Comparison of ENCODE assay signal across 8 mouse cellular contexts in the genomic region with DNA sequence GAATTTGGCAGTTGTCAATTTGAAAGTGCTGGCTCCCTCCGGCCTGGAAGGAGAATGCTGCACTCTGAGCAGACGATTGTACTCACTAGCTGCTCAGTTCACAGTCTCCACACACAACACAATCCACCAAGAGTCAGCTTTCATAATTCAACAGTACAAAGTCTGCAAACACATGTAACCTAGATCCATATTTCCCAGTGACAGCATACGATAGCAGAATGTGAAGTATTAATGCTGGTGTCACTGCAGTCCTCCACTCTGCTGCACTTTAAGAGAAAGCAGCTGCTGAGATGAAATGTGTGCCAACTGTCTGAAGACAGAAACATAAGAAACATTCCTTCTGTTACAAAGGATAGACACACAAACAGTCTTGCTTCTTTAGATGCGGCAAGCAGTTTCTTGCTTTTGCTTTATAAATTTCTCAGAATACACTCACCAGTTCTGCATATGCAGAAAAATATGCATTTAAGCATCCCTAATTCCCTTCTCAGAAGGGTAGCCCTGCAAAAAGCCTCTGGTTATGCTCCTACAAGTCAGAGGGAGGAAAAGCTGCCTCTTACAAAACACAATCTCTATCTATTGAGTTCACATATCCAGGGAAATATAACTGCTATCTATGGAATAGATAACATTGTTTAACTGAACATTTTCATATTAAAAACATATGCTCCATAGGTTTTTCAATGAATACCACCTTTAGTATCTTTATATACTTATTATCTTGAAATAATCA.
DNase-seq lines count a peak whose midpoint lies in the region; ATAC-seq and TF ChIP-seq lines count a peak whose summit lies in the region.

No protein-coding gene starts in this region.

- peak overlapping the region; percentile 30; the same call in 1 of the 2 replicates for H3K27ac ChIP-seq in forebrain, embryonic 14.5 days (ENCODE audit: low read depth, low read length)
- no peak overlapping the region for H3K27ac ChIP-seq in forebrain, embryonic 10.5 days
- no peak overlapping the region for H3K27ac ChIP-seq in midbrain, embryonic 15.5 days
- H3K27ac ChIP-seq in midbrain, embryonic 13.5 days = no peak overlapping the region
- H3K27ac ChIP-seq in kidney, embryonic 16.5 days (ENCODE audit: low read length) = peak overlapping the region; percentile 80; the same call in 1 of the 2 replicates
- H3K27ac ChIP-seq in cerebellum, adult 2 months (ENCODE audit: insufficient read depth, low read length) = no peak overlapping the region

- no peaks in the 10 kb centered on the region for H3K4me1 ChIP-seq in forebrain, embryonic 14.5 days (ENCODE audit: control insufficient read depth, insufficient read depth, low read length)
- H3K4me1 ChIP-seq in forebrain, embryonic 10.5 days = no peaks in the 10 kb centered on the region
- peaks cover 5% of the 10 kb centered on the region; the same call in 1 of the 2 replicates for H3K4me1 ChIP-seq in midbrain, embryonic 15.5 days
- no peaks in the 10 kb centered on the region for H3K4me1 ChIP-seq in midbrain, embryonic 13.5 days (replicated peaks)
- no peaks in the 10 kb centered on the region for H3K4me1 ChIP-seq in kidney, embryonic 16.5 days (ENCODE audit: insufficient read depth, low read length)
- H3K4me1 ChIP-seq in cerebellum, adult 2 months (ENCODE audit: control insufficient read depth, insufficient read depth, low read length) = no peaks in the 10 kb centered on the region

- no peak overlapping the region for H3K4me3 ChIP-seq in forebrain, embryonic 14.5 days (ENCODE audit: low read depth, low read length)
- H3K4me3 ChIP-seq in forebrain, embryonic 10.5 days = no peak overlapping the region
- H3K4me3 ChIP-seq in midbrain, embryonic 15.5 days = no peak overlapping the region
- no peak overlapping the region for H3K4me3 ChIP-seq in midbrain, embryonic 13.5 days (replicated peaks)
- H3K4me3 ChIP-seq in kidney, embryonic 16.5 days (ENCODE audit: low read length) = no peak overlapping the region
- no peak overlapping the region for H3K4me3 ChIP-seq in cerebellum, adult 2 months (replicated peaks; ENCODE audit: insufficient read depth, low read depth, low read length)

- DNase-seq in forebrain, embryonic 14.5 days (ENCODE audit: low spot score) = peak; percentile 59
- DNase-seq in forebrain, embryonic 10.5 days (ENCODE audit: extremely low spot score, low spot score) = no peak
- peak; percentile 39 for DNase-seq in lung, postnatal 36 days
- no peak for DNase-seq in embryo, embryonic 10.5 days (ENCODE audit: low spot score)
- no peak for DNase-seq in cerebellum, adult 2 months

- no peak for TF ChIP-seq CTCF in cerebellum, adult 2 months (IDR thresholded peaks at IDR 0.05; ENCODE audit: borderline replicate concordance, insufficient read depth, low read depth, low read length)

- peak; percentile 52; the same call in 1 of the 2 replicates for ATAC-seq in forebrain, embryonic 14.5 days
- ATAC-seq in midbrain, embryonic 15.5 days (replicated peaks) = 0 out of 2 replicates have a peak, but pooled peaks have one; percentile 33
- ATAC-seq in midbrain, embryonic 13.5 days = no peak
- peak; percentile 69; the same call in 1 of the 2 replicates for ATAC-seq in kidney, embryonic 16.5 days (ENCODE audit: low FRiP score, low TSS enrichment)

- TF ChIP-seq POLR2A in cerebellum, adult 2 months (IDR thresholded peaks at IDR 0.05; ENCODE audit: borderline replicate concordance, insufficient read depth, low read length) = no peak

- H3K4me2 ChIP-seq in forebrain, embryonic 14.5 days (ENCODE audit: low read length) = no peak overlapping the region
- H3K4me2 ChIP-seq in midbrain, embryonic 15.5 days = no peak overlapping the region
- H3K4me2 ChIP-seq in midbrain, embryonic 13.5 days (replicated peaks) = no peak overlapping the region
- H3K4me2 ChIP-seq in kidney, embryonic 16.5 days (replicated peaks; ENCODE audit: low read depth, low read length) = no peak overlapping the region

- H3K36me3 ChIP-seq in forebrain, embryonic 14.5 days (ENCODE audit: control insufficient read depth, insufficient read depth, low read length) = no peaks in the 10 kb centered on the region
- H3K36me3 ChIP-seq in forebrain, embryonic 10.5 days (replicated peaks) = no peaks in the 10 kb centered on the region
- no peaks in the 10 kb centered on the region for H3K36me3 ChIP-seq in midbrain, embryonic 15.5 days (replicated peaks)
- H3K36me3 ChIP-seq in midbrain, embryonic 13.5 days = no peaks in the 10 kb centered on the region
- no peaks in the 10 kb centered on the region for H3K36me3 ChIP-seq in kidney, embryonic 16.5 days (ENCODE audit: insufficient read depth, low read length)

- H3K27me3 ChIP-seq in forebrain, embryonic 14.5 days (replicated peaks; ENCODE audit: control insufficient read depth, insufficient read depth, low read length) = no peaks in the 10 kb centered on the region
- H3K27me3 ChIP-seq in forebrain, embryonic 10.5 days (ENCODE audit: poor library complexity, severe bottlenecking) = no peaks in the 10 kb centered on the region
- no peaks in the 10 kb centered on the region for H3K27me3 ChIP-seq in midbrain, embryonic 15.5 days (replicated peaks)
- no peaks in the 10 kb centered on the region for H3K27me3 ChIP-seq in midbrain, embryonic 13.5 days
- no peaks in the 10 kb centered on the region for H3K27me3 ChIP-seq in kidney, embryonic 16.5 days (ENCODE audit: insufficient read depth, low read length)
- H3K27me3 ChIP-seq in cerebellum, adult 2 months (ENCODE audit: control insufficient read depth, insufficient read depth, low read length) = no peaks in the 10 kb centered on the region

- H3K9ac ChIP-seq in forebrain, embryonic 14.5 days (ENCODE audit: low read length) = no peak overlapping the region
- no peak overlapping the region for H3K9ac ChIP-seq in midbrain, embryonic 15.5 days
- no peak overlapping the region for H3K9ac ChIP-seq in midbrain, embryonic 13.5 days (replicated peaks)
- no peak overlapping the region for H3K9ac ChIP-seq in kidney, embryonic 16.5 days (replicated peaks; ENCODE audit: low read length)

- WGBS in forebrain, embryonic 14.5 days = 69% methylated on average over 4 of the region's 4 CpGs
- 82% methylated on average over 4 of the region's 4 CpGs for whole genome bisulfite sequencing in forebrain, embryonic 10.5 days
- WGBS in midbrain, embryonic 15.5 days = 63% methylated on average over 4 of the region's 4 CpGs
- WGBS in midbrain, embryonic 13.5 days = 80% methylated on average over 4 of the region's 4 CpGs
- 69% methylated on average over 4 of the region's 4 CpGs for WGBS in kidney, embryonic 16.5 days
- WGBS in cerebellum, adult 2 months = 61% methylated on average over 4 of the region's 4 CpGs

- H3K9me3 ChIP-seq in forebrain, embryonic 14.5 days (replicated peaks; ENCODE audit: control insufficient read depth, low read length) = no peaks in the 10 kb centered on the region
- H3K9me3 ChIP-seq in forebrain, embryonic 10.5 days = no peaks in the 10 kb centered on the region
- H3K9me3 ChIP-seq in midbrain, embryonic 15.5 days = no peaks in the 10 kb centered on the region
- no peaks in the 10 kb centered on the region for H3K9me3 ChIP-seq in midbrain, embryonic 13.5 days
- H3K9me3 ChIP-seq in kidney, embryonic 16.5 days (ENCODE audit: low read length) = no peaks in the 10 kb centered on the region

Comparison
In these comparisons a context has a peak if more than half of its experiments do, and no peak if none do; other contexts are left out.
1. DNase-seq: peak in forebrain, embryonic 14.5 days (single experiment) and lung, postnatal 36 days (single experiment); none in forebrain, embryonic 10.5 days (single experiment), embryo, embryonic 10.5 days (single experiment) and cerebellum, adult 2 months (0 of 2).
2. H3K27ac ChIP-seq: peak in forebrain, embryonic 14.5 days (single experiment) and kidney, embryonic 16.5 days (single experiment); none in forebrain, embryonic 10.5 days (single experiment), midbrain, embryonic 15.5 days (single experiment), midbrain, embryonic 13.5 days (single experiment) and cerebellum, adult 2 months (single experiment).